In the genomic region with DNA sequence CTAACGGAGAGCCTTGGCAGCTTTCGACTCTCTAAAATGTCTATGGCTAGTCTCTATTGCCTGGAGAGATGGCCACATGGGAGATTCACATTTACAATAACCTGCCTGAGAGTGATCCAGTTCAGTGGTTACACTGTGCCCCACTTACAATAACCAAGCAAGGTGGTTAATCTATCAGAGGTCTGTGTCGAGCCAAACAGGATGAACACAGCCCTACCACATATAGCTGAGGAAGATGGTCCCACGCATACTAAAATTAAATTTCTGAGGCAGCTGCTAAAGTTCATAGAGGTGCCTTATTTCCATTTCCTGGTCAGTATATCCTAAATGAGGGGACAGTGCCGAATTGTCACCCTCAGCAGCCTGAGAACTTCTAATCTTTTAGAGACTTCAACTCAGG, we compare ENCODE assay signal across 18 mouse cellular contexts. TPM values are rescaled to one million over a fixed set of nuclear protein-coding genes. Genes with fewer than 3 reads are reported as not detected.
DNase-seq lines count a peak whose midpoint lies in the region; ATAC-seq and TF ChIP-seq lines count a peak whose summit lies in the region.
"Had no signal": no experiment of that assay in that cellular context is flagged by ENCODE, and none has a peak within 500 bp of the region (broad histone marks: within the 10 kb centered on the region; RNA-seq: fewer than 3 reads in every experiment).

No protein-coding gene starts in this region.

- no peak for DNase-seq in midbrain, embryonic 14.5 days
- no peak for DNase-seq in midbrain, embryonic 10.5 days (ENCODE audit: low spot score)
- DNase-seq in limb, embryonic 14.5 days (ENCODE audit: low spot score), result no peak
- no peak for DNase-seq in frontal cortex, postnatal 25 days (ENCODE audit: low spot score in 2 of 2)
- DNase-seq: B cell, adult 2 months; cerebellum, postnatal 10 days; gastrocnemius, postnatal 36 days; kidney, adult 18-20 months; kidney, postnatal 14 days had no signal

- H3K27ac ChIP-seq in heart, embryonic 13.5 days (replicated peaks), result peak overlapping the region; percentile 98; the same call in 1 of the 2 replicates
- H3K27ac ChIP-seq in heart, embryonic 11.5 days (ENCODE audit: low read depth, low read length), result no peak overlapping the region
- 0 out of 2 replicates have a peak overlapping the region, but pooled peaks have one; percentile 27 for H3K27ac ChIP-seq in midbrain, embryonic 14.5 days (replicated peaks; ENCODE audit: low read depth, low read length)
- H3K27ac ChIP-seq in midbrain, embryonic 10.5 days (replicated peaks), result no peak overlapping the region
- 0 out of 2 replicates have a peak overlapping the region, but pooled peaks have one; percentile 27 for H3K27ac ChIP-seq in brown adipose tissue, adult 24 weeks (replicated peaks; ENCODE audit: low read depth, low read length)
- peak overlapping the region; percentile 92 for H3K27ac ChIP-seq in limb, embryonic 14.5 days (replicated peaks; ENCODE audit: low read depth, low read length)
- no peak overlapping the region for H3K27ac ChIP-seq in kidney, embryonic 15.5 days
- H3K27ac ChIP-seq: hindbrain, postnatal 0 days; liver, embryonic 14.5 days had no signal

- H3K36me3 ChIP-seq in heart, embryonic 13.5 days, result no peaks in the 10 kb centered on the region
- no peaks in the 10 kb centered on the region for H3K36me3 ChIP-seq in heart, embryonic 11.5 days (ENCODE audit: control insufficient read depth, insufficient read depth, low read length)
- no peaks in the 10 kb centered on the region for H3K36me3 ChIP-seq in midbrain, embryonic 14.5 days (ENCODE audit: control insufficient read depth, insufficient read depth, low read length)
- H3K36me3 ChIP-seq in midbrain, embryonic 10.5 days, result no peaks in the 10 kb centered on the region
- no peaks in the 10 kb centered on the region for H3K36me3 ChIP-seq in limb, embryonic 14.5 days (ENCODE audit: control insufficient read depth, insufficient read depth, low read length)
- H3K36me3 ChIP-seq in kidney, embryonic 15.5 days, result no peaks in the 10 kb centered on the region

- no peaks in the 10 kb centered on the region for H3K27me3 ChIP-seq in heart, embryonic 13.5 days (replicated peaks)
- no peaks in the 10 kb centered on the region for H3K27me3 ChIP-seq in heart, embryonic 11.5 days (ENCODE audit: control insufficient read depth, insufficient read depth, low read length)
- H3K27me3 ChIP-seq in midbrain, embryonic 14.5 days (ENCODE audit: control insufficient read depth, insufficient read depth, low read length), result no peaks in the 10 kb centered on the region
- peaks cover 9% of the 10 kb centered on the region for H3K27me3 ChIP-seq in midbrain, embryonic 10.5 days (ENCODE audit: low read depth, poor library complexity, severe bottlenecking)
- H3K27me3 ChIP-seq in limb, embryonic 14.5 days (ENCODE audit: control insufficient read depth, insufficient read depth, low read length), result no peaks in the 10 kb centered on the region
- no peaks in the 10 kb centered on the region for H3K27me3 ChIP-seq in kidney, embryonic 15.5 days
- H3K27me3 ChIP-seq: megakaryocyte, embryonic 14.5 days; Patski had no signal

- no peak overlapping the region for H3K4me3 ChIP-seq in heart, embryonic 13.5 days
- H3K4me3 ChIP-seq in heart, embryonic 11.5 days (ENCODE audit: low read depth, low read length), result no peak overlapping the region
- H3K4me3 ChIP-seq in midbrain, embryonic 14.5 days (replicated peaks; ENCODE audit: low read depth, low read length), result no peak overlapping the region
- H3K4me3 ChIP-seq in midbrain, embryonic 10.5 days, result no peak overlapping the region
- no peak overlapping the region for H3K4me3 ChIP-seq in brown adipose tissue, adult 24 weeks (ENCODE audit: insufficient read depth, low read depth, low read length)
- no peak overlapping the region for H3K4me3 ChIP-seq in limb, embryonic 14.5 days (replicated peaks; ENCODE audit: low read length)
- H3K4me3 ChIP-seq in kidney, embryonic 15.5 days (replicated peaks), result no peak overlapping the region
- H3K4me3 ChIP-seq: megakaryocyte, embryonic 14.5 days had no signal

- ATAC-seq in heart, embryonic 13.5 days (ENCODE audit: extremely low read depth, insufficient number of reproducible peaks, low FRiP score, low TSS enrichment), result no peak
- no peak for ATAC-seq in heart, embryonic 11.5 days (replicated peaks; ENCODE audit: insufficient number of reproducible peaks, low FRiP score, low TSS enrichment)
- ATAC-seq in midbrain, embryonic 14.5 days (ENCODE audit: low FRiP score, low TSS enrichment), result no peak
- ATAC-seq in limb, embryonic 14.5 days (ENCODE audit: low FRiP score, low read depth), result no peak
- no peak for ATAC-seq in kidney, embryonic 15.5 days (replicated peaks; ENCODE audit: low FRiP score)
- ATAC-seq: hindbrain, postnatal 0 days; lung, postnatal 0 days; Patski had no signal

- 0 out of 2 replicates have a peak, but pooled peaks cover 4% of the 10 kb centered on the region for H3K9me3 ChIP-seq in heart, embryonic 13.5 days
- peaks cover 3% of the 10 kb centered on the region; the same call in 1 of the 2 replicates for H3K9me3 ChIP-seq in heart, embryonic 11.5 days (replicated peaks; ENCODE audit: control insufficient read depth, low read length)
- no peaks in the 10 kb centered on the region for H3K9me3 ChIP-seq in midbrain, embryonic 14.5 days (ENCODE audit: control insufficient read depth, low read length)
- H3K9me3 ChIP-seq in midbrain, embryonic 10.5 days (replicated peaks), result peaks cover 9% of the 10 kb centered on the region; the same call in 1 of the 2 replicates
- no peaks in the 10 kb centered on the region for H3K9me3 ChIP-seq in limb, embryonic 14.5 days (ENCODE audit: control insufficient read depth, low read length)
- 0 out of 2 replicates have a peak, but pooled peaks cover 7% of the 10 kb centered on the region for H3K9me3 ChIP-seq in kidney, embryonic 15.5 days (replicated peaks)

- no peak overlapping the region for H3K4me2 ChIP-seq in heart, embryonic 13.5 days
- H3K4me2 ChIP-seq in heart, embryonic 11.5 days, result no peak overlapping the region
- no peak overlapping the region for H3K4me2 ChIP-seq in midbrain, embryonic 14.5 days (ENCODE audit: low read length)
- peak overlapping the region; percentile 17; the same call in 1 of the 2 replicates for H3K4me2 ChIP-seq in limb, embryonic 14.5 days (replicated peaks; ENCODE audit: low read depth, low read length, severe bottlenecking)
- no peak overlapping the region for H3K4me2 ChIP-seq in kidney, embryonic 15.5 days

- H3K9ac ChIP-seq in heart, embryonic 13.5 days, result no peak overlapping the region
- H3K9ac ChIP-seq in heart, embryonic 11.5 days (ENCODE audit: low read depth, low read length), result no peak overlapping the region
- H3K9ac ChIP-seq in midbrain, embryonic 14.5 days (replicated peaks; ENCODE audit: low read length), result no peak overlapping the region
- H3K9ac ChIP-seq in limb, embryonic 14.5 days (ENCODE audit: low read depth, low read length, severe bottlenecking), result no peak overlapping the region
- no peak overlapping the region for H3K9ac ChIP-seq in kidney, embryonic 15.5 days
- H3K9ac ChIP-seq: liver, embryonic 14.5 days had no signal

- peaks cover 41% of the 10 kb centered on the region for H3K4me1 ChIP-seq in heart, embryonic 13.5 days
- peaks cover 22% of the 10 kb centered on the region for H3K4me1 ChIP-seq in heart, embryonic 11.5 days (ENCODE audit: control insufficient read depth, insufficient read depth, low read length)
- H3K4me1 ChIP-seq in midbrain, embryonic 14.5 days (ENCODE audit: control insufficient read depth, insufficient read depth, low read length), result peaks cover 42% of the 10 kb centered on the region
- peaks cover 47% of the 10 kb centered on the region for H3K4me1 ChIP-seq in midbrain, embryonic 10.5 days
- H3K4me1 ChIP-seq in brown adipose tissue, adult 24 weeks (ENCODE audit: control insufficient read depth, insufficient read depth, insufficient read length, low read length), result peaks cover 20% of the 10 kb centered on the region; the same call in 1 of the 2 replicates
- peaks cover 35% of the 10 kb centered on the region for H3K4me1 ChIP-seq in limb, embryonic 14.5 days (ENCODE audit: control insufficient read depth, insufficient read depth, low read length)
- H3K4me1 ChIP-seq in kidney, embryonic 15.5 days, result peaks cover 44% of the 10 kb centered on the region

- no peak for TF ChIP-seq POLR2A in limb, embryonic 14.5 days (IDR thresholded peaks at IDR 0.05; ENCODE audit: borderline replicate concordance, extremely low read depth, insufficient read depth, insufficient read length)

- WGBS in heart, embryonic 13.5 days, result 76% methylated on average over 5 of the region's 5 CpGs
- 83% methylated on average over 5 of the region's 5 CpGs for WGBS in heart, embryonic 11.5 days (ENCODE audit: insufficient replicate concordance)
- 67% methylated on average over 5 of the region's 5 CpGs for WGBS in midbrain, embryonic 14.5 days
- WGBS in midbrain, embryonic 10.5 days, result 87% methylated on average over 5 of the region's 5 CpGs
- 53% methylated on average over 5 of the region's 5 CpGs for WGBS in limb, embryonic 14.5 days
- WGBS in kidney, embryonic 15.5 days, result 78% methylated on average over 5 of the region's 5 CpGs

RNA-seq across cellular contexts. Expression of a gene that starts 56.3 kb away (rescaled TPM):
- 31.3 and 34.1 TPM in 2 replicates for polyA plus RNA-seq in heart, embryonic 13.5 days (2015; fragmentation: Nextera tagmentation; extraction: Ambion mirVana)
- 43.6 and 45.6 TPM in 2 replicates for polyA plus RNA-seq in heart, embryonic 11.5 days (2014; fragmentation: Nextera tagmentation; extraction: Ambion mirVana)
- 35.9 and 49.8 TPM in 2 replicates for polyA plus RNA-seq in midbrain, embryonic 14.5 days (2014; fragmentation: Nextera tagmentation; extraction: Ambion mirVana)
- polyA plus RNA-seq in midbrain, embryonic 10.5 days (2016; fragmentation: Nextera tagmentation; extraction: Ambion mirVana), result 39.6 and 48.3 TPM in 2 replicates
- 22.6 and 29.2 TPM in 2 replicates for polyA plus RNA-seq in brown adipose tissue, adult 24 weeks (2012; ENCODE audit: insufficient read depth, insufficient read length, missing spikeins)
- 55.6 and 61.7 TPM in 2 replicates for polyA plus RNA-seq in limb, embryonic 14.5 days (2012; rRNA removed)
- polyA plus RNA-seq in limb, embryonic 14.5 days (2014; fragmentation: Nextera tagmentation; extraction: Ambion mirVana), result 56.5 and 65.4 TPM in 2 replicates
- 56.6 and 61.7 TPM in 2 replicates for polyA plus RNA-seq in kidney, embryonic 15.5 days (2015; fragmentation: Nextera tagmentation; extraction: Ambion mirVana)

Comparison
In these comparisons a context has a peak if more than half of its experiments do, and no peak if none do; other contexts are left out.
1. H3K27ac ChIP-seq: peak in heart, embryonic 13.5 days (single experiment), midbrain, embryonic 14.5 days (single experiment), brown adipose tissue, adult 24 weeks (single experiment) and limb, embryonic 14.5 days (single experiment); none in heart, embryonic 11.5 days (single experiment), midbrain, embryonic 10.5 days (single experiment) and kidney, embryonic 15.5 days (single experiment).